ENCODE assay signal across 7 mouse cellular contexts in genomic region chr16:22009596-22009995, GRCm38 (mm10). TPM values are rescaled to one million over a fixed set of nuclear protein-coding genes. Genes with fewer than 3 reads are reported as not detected.
A peak's percentile ranks its signal among the peaks of the same experiment; 100 is the strongest.
DNase-seq lines count a peak whose midpoint lies in the region; ATAC-seq lines count a peak whose summit lies in the region.

No protein-coding gene starts in this region.

- no peak for DNase-seq in lung, postnatal 14 days
- DNase-seq in intestine, embryonic 14.5 days (ENCODE audit: low spot score): peak; percentile 71
- no peak for DNase-seq in midbrain, embryonic 11.5 days (ENCODE audit: low spot score, missing footprints)
- no peak for DNase-seq in embryo, embryonic 9.5 days (ENCODE audit: extremely low spot score)
- DNase-seq in left cerebral cortex, adult 11 months (ENCODE audit: low spot score): no peak

- H3K27me3 ChIP-seq in lung, embryonic 15.5 days: no peaks in the 10 kb centered on the region
- H3K27me3 ChIP-seq in embryonic facial prominence, embryonic 12.5 days: no peaks in the 10 kb centered on the region
- no peaks in the 10 kb centered on the region for H3K27me3 ChIP-seq in intestine, embryonic 14.5 days (replicated peaks; ENCODE audit: control insufficient read depth, insufficient read depth, low read length)
- no peaks in the 10 kb centered on the region for H3K27me3 ChIP-seq in midbrain, embryonic 11.5 days (ENCODE audit: control insufficient read depth, insufficient read depth, low read length)

- peak overlapping the region; percentile 63 for H3K27ac ChIP-seq in lung, embryonic 15.5 days
- H3K27ac ChIP-seq in embryonic facial prominence, embryonic 12.5 days: peak overlapping the region; percentile 81
- H3K27ac ChIP-seq in intestine, embryonic 14.5 days (ENCODE audit: low read depth): peak overlapping the region; percentile 71
- H3K27ac ChIP-seq in midbrain, embryonic 11.5 days (ENCODE audit: low read depth, low read length): peak overlapping the region; percentile 40; the same call in 1 of the 2 replicates

- H3K9me3 ChIP-seq in lung, embryonic 15.5 days: no peaks in the 10 kb centered on the region
- H3K9me3 ChIP-seq in embryonic facial prominence, embryonic 12.5 days: no peaks in the 10 kb centered on the region
- H3K9me3 ChIP-seq in intestine, embryonic 14.5 days (ENCODE audit: control insufficient read depth, low read length): no peaks in the 10 kb centered on the region
- no peaks in the 10 kb centered on the region for H3K9me3 ChIP-seq in midbrain, embryonic 11.5 days (ENCODE audit: control insufficient read depth, low read length)

- H3K4me2 ChIP-seq in lung, embryonic 15.5 days: peak overlapping the region; percentile 71
- H3K4me2 ChIP-seq in embryonic facial prominence, embryonic 12.5 days (replicated peaks): peak overlapping the region; percentile 70
- peak overlapping the region; percentile 78 for H3K4me2 ChIP-seq in intestine, embryonic 14.5 days (ENCODE audit: low read length)
- peak overlapping the region; percentile 79 for H3K4me2 ChIP-seq in midbrain, embryonic 11.5 days

- WGBS in lung, embryonic 15.5 days: under 1% methylated on average over 50 of the region's 51 CpGs
- WGBS in embryonic facial prominence, embryonic 12.5 days: under 1% methylated on average over 51 of the region's 51 CpGs
- WGBS in intestine, embryonic 14.5 days: under 1% methylated on average over 48 of the region's 51 CpGs
- WGBS in midbrain, embryonic 11.5 days: under 1% methylated on average over 51 of the region's 51 CpGs

- H3K36me3 ChIP-seq in lung, embryonic 15.5 days: no peaks in the 10 kb centered on the region
- no peaks in the 10 kb centered on the region for H3K36me3 ChIP-seq in embryonic facial prominence, embryonic 12.5 days
- H3K36me3 ChIP-seq in intestine, embryonic 14.5 days (ENCODE audit: control insufficient read depth, insufficient read depth, low read length): 0 out of 2 replicates have a peak, but pooled peaks cover 2% of the 10 kb centered on the region
- H3K36me3 ChIP-seq in midbrain, embryonic 11.5 days (ENCODE audit: control insufficient read depth, insufficient read depth, low read length): no peaks in the 10 kb centered on the region

- H3K4me3 ChIP-seq in lung, embryonic 15.5 days: peak overlapping the region; percentile 87
- peak overlapping the region; percentile 98 for H3K4me3 ChIP-seq in embryonic facial prominence, embryonic 12.5 days
- peak overlapping the region; percentile 97 for H3K4me3 ChIP-seq in intestine, embryonic 14.5 days (ENCODE audit: low read depth, low read length)
- H3K4me3 ChIP-seq in midbrain, embryonic 11.5 days (ENCODE audit: low read depth, low read length): peak overlapping the region; percentile 96

- peak overlapping the region; percentile 81 for H3K9ac ChIP-seq in lung, embryonic 15.5 days
- H3K9ac ChIP-seq in embryonic facial prominence, embryonic 12.5 days: peak overlapping the region; percentile 94
- peak overlapping the region; percentile 86 for H3K9ac ChIP-seq in intestine, embryonic 14.5 days (ENCODE audit: low read length)
- H3K9ac ChIP-seq in midbrain, embryonic 11.5 days (ENCODE audit: low read length): peak overlapping the region; percentile 91

- peaks cover 16% of the 10 kb centered on the region for H3K4me1 ChIP-seq in lung, embryonic 15.5 days
- H3K4me1 ChIP-seq in embryonic facial prominence, embryonic 12.5 days: peaks cover 12% of the 10 kb centered on the region
- peaks cover 5% of the 10 kb centered on the region for H3K4me1 ChIP-seq in intestine, embryonic 14.5 days (replicated peaks; ENCODE audit: control insufficient read depth, insufficient read depth, low read length)
- peaks cover 9% of the 10 kb centered on the region for H3K4me1 ChIP-seq in midbrain, embryonic 11.5 days (ENCODE audit: control insufficient read depth, insufficient read depth, low read length)

- peak; percentile 76 for ATAC-seq in lung, embryonic 15.5 days (ENCODE audit: borderline replicate concordance, extremely low read depth, low FRiP score, low TSS enrichment)
- ATAC-seq in embryonic facial prominence, embryonic 12.5 days (ENCODE audit: insufficient number of reproducible peaks, insufficient read depth, low FRiP score, low TSS enrichment): peak; percentile 53
- peak; percentile 72 for ATAC-seq in intestine, embryonic 14.5 days (replicated peaks; ENCODE audit: low FRiP score, low TSS enrichment, low read depth)
- ATAC-seq in midbrain, embryonic 11.5 days (ENCODE audit: low FRiP score): peak; percentile 68

RNA-seq across cellular contexts. Expression of gene Senp2, which starts 0.3 kb away (rescaled TPM):
- polyA plus RNA-seq in lung, embryonic 15.5 days (2015; fragmentation: Nextera tagmentation; extraction: Ambion mirVana): 40.6 and 43.8 TPM in 2 replicates
- 62.7 and 68.3 TPM in 2 replicates for polyA plus RNA-seq in embryonic facial prominence, embryonic 12.5 days (2016; fragmentation: Nextera tagmentation; extraction: Ambion mirVana)
- 45.9 and 47.5 TPM in 2 replicates for polyA plus RNA-seq in intestine, embryonic 14.5 days (2014; fragmentation: Nextera tagmentation; extraction: Ambion mirVana)
- polyA plus RNA-seq in midbrain, embryonic 11.5 days (2014; fragmentation: Nextera tagmentation; extraction: Ambion mirVana): 62.8 and 73.1 TPM in 2 replicates

RNA-seq across cellular contexts. Expression of gene Liph, which starts 14.1 kb away (rescaled TPM):
- 1.4 and 2.0 TPM in 2 replicates for polyA plus RNA-seq in lung, embryonic 15.5 days (2015; fragmentation: Nextera tagmentation; extraction: Ambion mirVana)
- polyA plus RNA-seq in embryonic facial prominence, embryonic 12.5 days (2016; fragmentation: Nextera tagmentation; extraction: Ambion mirVana): 0.14 and 0.28 TPM in 2 replicates
- 7.5 and 8.7 TPM in 2 replicates for polyA plus RNA-seq in intestine, embryonic 14.5 days (2014; fragmentation: Nextera tagmentation; extraction: Ambion mirVana)
- 0.05 and 0.12 TPM in 2 replicates for polyA plus RNA-seq in midbrain, embryonic 11.5 days (2014; fragmentation: Nextera tagmentation; extraction: Ambion mirVana)
